Mouse (Mus musculus) heart, postnatal 0 days (tissue): Measurements from ENCODE around the gene Nckap5. TPM values are rescaled to one million over a fixed set of nuclear protein-coding genes. Genes with fewer than 3 reads are reported as not detected.

ENCODE experiments used
- ATAC-seq: fragments of 200-750 bp; cut with Nextera tagmentation; 2 replicates; pipeline ENCODE4 v1.8.0; 2017; ENCODE audit warnings: low read depth, moderate number of reproducible peaks, moderate library complexity; ENCODE audit not compliant: insufficient read depth
- DNase-seq: peaks from one replicate; pipeline ENCODE4 v3.0.0-alpha.2; 2016; ENCODE audit warnings: low spot score
- H3K27ac ChIP-seq: fragments of 300-500 bp; sonication (generic); 2 replicates; pipeline ENCODE4 v1.5.1; 2014; ENCODE audit warnings: low read depth, mild to moderate bottlenecking
- H3K27me3 ChIP-seq: fragments of 300-500 bp; sonication (generic); 2 replicates; pipeline ENCODE4 v1.6.1; 2014; ENCODE audit warnings: low read length, mixed read lengths; ENCODE audit not compliant: control insufficient read depth, insufficient read depth
- H3K36me3 ChIP-seq: fragments of 300-500 bp; sonication (generic); replicated peaks from 2 replicates; pipeline ENCODE4 v1.6.1; 2014; ENCODE audit warnings: low read length, mixed read lengths; ENCODE audit not compliant: control insufficient read depth, insufficient read depth
- H3K4me1 ChIP-seq: fragments of 300-500 bp; sonication (generic); 2 replicates; pipeline ENCODE4 v1.6.1; 2014; ENCODE audit warnings: antibody characterized with exemption; ENCODE audit not compliant: control insufficient read depth, insufficient read depth
- H3K4me2 ChIP-seq: fragments of 300-500 bp; sonication (generic); 2 replicates; pipeline ENCODE4 v1.6.1; 2014; ENCODE audit warnings: low read depth, mild to moderate bottlenecking, low read length, moderate library complexity
- H3K4me3 ChIP-seq: fragments of 300-500 bp; sonication (generic); 2 replicates; pipeline ENCODE4 v1.5.1; 2014; ENCODE audit warnings: low read depth, low read length
- H3K9ac ChIP-seq: fragments of 300-500 bp; sonication (generic); replicated peaks from 2 replicates; pipeline ENCODE4 v1.6.1; 2014; ENCODE audit warnings: low read depth, low read length, mixed read lengths
- H3K9me3 ChIP-seq: fragments of 300-500 bp; sonication (generic); replicated peaks from 2 replicates; pipeline ENCODE4 v1.6.1; 2016; ENCODE audit warnings: low read length; ENCODE audit not compliant: control insufficient read depth
- CTCF ChIP-seq: IDR thresholded peaks from 2 replicates; pipeline ENCODE4 v1.5.1; 2016; ENCODE audit warnings: antibody characterized with exemption, control low read depth, low read depth
- EP300 ChIP-seq: IDR thresholded peaks from 2 replicates; pipeline ENCODE4 v1.6.1; 2016; ENCODE audit warnings: antibody characterized with exemption, low read depth
- WGBS: fragments of 180-500 bp; shearing (Covaris S2); extraction: QIAGEN DNeasy Blood & Tissue Kit; methylation state at CpG from one replicate; pipeline ENCODE4 v1.1.7; 2014; 5-methylcytosine and 5-hydroxymethylcytosine counted together
- polyA plus RNA-seq: library from polyadenylated mRNA; unstranded; fragments of >200 nt; fragmentation: Nextera tagmentation; extraction: Ambion mirVana; gene quantifications from 2 replicates; pipeline ENCODE4 v1.2.1, GENCODE M21; 2015
- total RNA-seq: library from RNA; depleted of rRNA; stranded (reverse); fragments of >200 nt; gene quantifications from 2 replicates; pipeline ENCODE4 v1.2.3, GENCODE M21; 2014; ENCODE audit warnings: low replicate concordance

The Nckap5 gene
- total and polyA plus RNA-seq, 2 experiments from 2014 or later, result 4.6 to 14.5 TPM

DNA sequence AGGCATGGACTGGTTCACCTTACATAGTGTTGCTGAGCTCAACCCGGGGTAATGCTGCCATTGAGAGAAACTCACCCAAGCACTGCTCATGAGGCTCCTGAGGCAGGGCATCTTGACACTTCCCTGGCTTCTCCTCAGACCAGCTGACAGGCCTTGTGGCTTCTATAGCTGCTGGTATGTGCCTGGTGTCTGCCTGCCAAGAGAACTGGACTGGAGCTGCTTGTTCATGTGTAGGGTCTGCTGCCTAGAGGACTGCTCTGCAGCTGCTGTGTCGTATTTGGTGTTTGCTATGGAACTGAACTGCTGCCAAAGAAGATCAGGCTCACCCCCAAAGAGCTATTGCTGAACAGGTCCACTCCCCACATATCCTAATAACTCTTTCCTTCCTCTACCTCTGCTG lies 327.9 kb downstream of the Nckap5 start:
- ATAC-seq (no peak; the same call in 1 of the 2 replicates), DNase-seq (no peak)
- Histone ChIP-seq H3K4me1 (no peaks in the 10 kb centered on the region), H3K4me3 (no peak overlapping the region), H3K9ac (no peak overlapping the region), H3K9me3 (no peaks in the 10 kb centered on the region), H3K27ac (no peak overlapping the region), H3K4me2 (no peak overlapping the region), H3K27me3 (no peaks in the 10 kb centered on the region), H3K36me3 (no peaks in the 10 kb centered on the region)
- WGBS, result 55% methylated on average over 2 of the region's 2 CpGs
- TF ChIP-seq EP300 (no peak), CTCF (no peak)

DNA sequence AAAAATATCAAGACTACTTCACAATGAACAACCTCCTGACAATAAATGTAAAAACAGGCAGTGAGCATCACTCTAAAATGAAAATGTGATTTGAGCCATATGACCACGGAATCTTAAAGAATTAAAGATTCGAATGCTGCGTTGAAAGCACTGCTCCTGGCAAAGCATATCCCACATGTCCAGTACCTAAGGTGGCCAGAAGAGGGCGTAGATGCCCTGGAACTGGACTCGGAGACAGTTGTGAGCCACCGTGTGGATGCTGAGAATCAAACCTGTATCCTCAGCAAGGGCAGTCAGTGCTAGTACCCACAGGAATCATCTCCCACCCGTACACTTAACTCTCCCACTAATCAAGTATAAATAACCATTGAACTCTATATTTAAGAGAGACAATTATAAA lies 333.9 kb downstream of the Nckap5 start:
- ATAC-seq (no peak), DNase-seq (no peak)
- TF ChIP-seq CTCF (0 out of 2 replicates have a peak, but pooled peaks have one; percentile 2), EP300 (no peak)
- H3K27ac ChIP-seq, result no peak overlapping the region
- no peak overlapping the region for H3K9ac ChIP-seq
- peaks cover 8% of the 10 kb centered on the region for H3K4me1 ChIP-seq
- no peaks in the 10 kb centered on the region for H3K9me3 ChIP-seq
- 75% methylated on average over 7 of the region's 7 CpGs for WGBS
- no peaks in the 10 kb centered on the region for H3K36me3 ChIP-seq
- no peak overlapping the region for H3K4me2 ChIP-seq
- no peaks in the 10 kb centered on the region for H3K27me3 ChIP-seq
- H3K4me3 ChIP-seq, result no peak overlapping the region

DNA sequence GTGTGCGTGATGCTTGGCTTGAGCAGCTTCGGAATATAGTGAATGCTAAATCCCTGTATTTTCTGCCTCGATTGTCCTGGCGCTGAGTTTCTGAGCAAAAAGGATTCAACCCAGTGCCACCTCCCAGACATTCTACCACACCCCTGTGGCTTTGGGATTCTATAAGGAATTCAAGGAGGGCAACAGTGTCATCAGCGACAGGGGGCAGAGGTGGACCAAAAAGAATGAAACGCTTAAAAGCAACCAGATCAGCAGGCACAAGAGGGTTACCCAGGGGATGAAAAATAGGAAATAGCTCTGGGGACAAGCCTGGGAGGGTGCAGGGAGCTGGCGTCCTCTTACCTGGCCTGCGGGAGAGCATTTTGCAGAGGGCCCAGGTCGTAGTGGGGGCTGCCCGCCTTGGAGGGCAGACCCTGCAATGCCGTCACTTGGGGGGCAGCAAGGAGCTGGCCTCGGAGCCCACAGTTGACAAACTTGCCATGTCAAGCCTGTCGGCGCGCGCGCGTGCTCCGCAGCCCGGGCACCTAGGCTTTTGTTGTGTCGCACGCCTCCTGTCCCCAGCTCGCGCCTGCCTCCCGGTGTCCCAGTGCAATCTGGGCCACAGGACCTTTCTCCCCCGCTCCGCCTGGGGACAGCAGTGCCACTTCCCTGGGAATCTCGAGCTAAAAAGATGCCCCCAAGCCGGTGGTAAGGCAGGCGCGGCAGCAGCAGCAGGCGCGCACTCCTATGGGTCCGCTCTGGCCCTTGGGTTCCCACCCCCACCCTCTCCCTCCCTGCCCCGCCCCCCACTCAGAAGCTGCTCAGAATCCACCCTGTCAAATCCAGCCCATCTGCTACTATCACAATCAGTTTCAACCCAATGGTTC lies 338.2 kb downstream of the Nckap5 start:
- ATAC-seq (peak; percentile 62), DNase-seq (peak; percentile 15)
- Histone ChIP-seq H3K9me3 (no peaks in the 10 kb centered on the region), H3K36me3 (no peaks in the 10 kb centered on the region), H3K4me1 (peaks cover 8% of the 10 kb centered on the region), H3K9ac (peak overlapping the region; percentile 18), H3K27me3 (no peaks in the 10 kb centered on the region), H3K4me2 (peak overlapping the region; percentile 91), H3K27ac (no peak overlapping the region), H3K4me3 (peak overlapping the region; percentile 47)
- 8% methylated on average over 35 of the region's 35 CpGs for WGBS
- TF ChIP-seq EP300 (no peak), CTCF (peak; percentile 30; the same call in 1 of the 2 replicates)

DNA sequence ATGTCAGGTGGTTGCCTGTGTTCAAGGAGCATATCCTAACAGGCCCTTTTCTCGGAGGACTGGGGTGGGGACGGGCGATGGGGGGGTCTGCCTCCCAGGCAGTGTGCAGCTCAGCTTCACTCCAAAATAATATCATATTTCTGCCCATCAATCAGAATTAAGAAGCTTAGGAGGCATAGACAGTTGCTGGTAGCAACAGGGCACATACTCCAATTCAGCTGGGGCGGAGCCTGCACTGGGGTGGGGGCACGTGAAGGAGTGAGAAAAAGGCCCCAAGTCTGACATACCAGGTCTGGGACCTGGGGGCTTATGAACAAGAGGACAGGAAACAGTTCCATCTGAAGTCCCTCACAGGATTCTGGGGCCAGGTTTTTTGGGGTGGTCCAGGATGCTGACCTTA lies 339.2 kb downstream of the Nckap5 start:
- TF ChIP-seq EP300 (no peak), CTCF (no peak)

DNA sequence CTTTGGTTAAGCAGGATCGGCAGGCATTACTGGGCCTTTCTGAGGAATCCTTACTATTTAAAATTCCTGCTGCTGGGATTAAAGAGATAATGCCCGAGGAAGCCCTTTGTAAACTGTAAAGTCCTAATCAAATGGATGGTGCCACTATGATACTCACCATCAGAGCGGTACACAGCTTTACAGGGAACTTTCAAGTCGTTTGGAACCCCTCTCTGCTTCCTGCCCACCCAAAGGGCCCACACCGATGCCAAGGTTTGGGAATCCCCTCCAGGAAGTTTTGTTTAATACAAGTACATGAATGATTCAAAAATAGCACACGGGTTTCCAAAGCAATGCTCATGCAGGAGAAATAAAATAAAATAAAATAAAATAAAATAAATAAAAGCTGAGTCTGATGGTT lies 340.3 kb downstream of the Nckap5 start:
- Histone ChIP-seq H3K27me3 (no peaks in the 10 kb centered on the region), H3K4me1 (peaks cover 8% of the 10 kb centered on the region), H3K4me3 (no peak overlapping the region), H3K9me3 (no peaks in the 10 kb centered on the region), H3K36me3 (no peaks in the 10 kb centered on the region), H3K27ac (no peak overlapping the region), H3K4me2 (no peak overlapping the region), H3K9ac (no peak overlapping the region)
- DNase-seq (no peak), ATAC-seq (no peak)
- 50% methylated on average over 6 of the region's 6 CpGs for WGBS
- TF ChIP-seq CTCF (no peak), EP300 (no peak)

More for the DNA sequence above, 339.2 kb downstream of the Nckap5 start:
- Histone ChIP-seq H3K9ac (no peak overlapping the region), H3K27me3 (no peaks in the 10 kb centered on the region), H3K9me3 (no peaks in the 10 kb centered on the region), H3K4me2 (no peak overlapping the region), H3K4me1 (peaks cover 8% of the 10 kb centered on the region), H3K27ac (no peak overlapping the region), H3K36me3 (no peaks in the 10 kb centered on the region), H3K4me3 (no peak overlapping the region)
- ATAC-seq, result no peak
- WGBS, result 88% methylated on average over 5 of the region's 5 CpGs
- no peak for DNase-seq
